Mouse (Mus musculus): ENCODE results near the gene Tgm2.

Tgm2 gene

DNA sequence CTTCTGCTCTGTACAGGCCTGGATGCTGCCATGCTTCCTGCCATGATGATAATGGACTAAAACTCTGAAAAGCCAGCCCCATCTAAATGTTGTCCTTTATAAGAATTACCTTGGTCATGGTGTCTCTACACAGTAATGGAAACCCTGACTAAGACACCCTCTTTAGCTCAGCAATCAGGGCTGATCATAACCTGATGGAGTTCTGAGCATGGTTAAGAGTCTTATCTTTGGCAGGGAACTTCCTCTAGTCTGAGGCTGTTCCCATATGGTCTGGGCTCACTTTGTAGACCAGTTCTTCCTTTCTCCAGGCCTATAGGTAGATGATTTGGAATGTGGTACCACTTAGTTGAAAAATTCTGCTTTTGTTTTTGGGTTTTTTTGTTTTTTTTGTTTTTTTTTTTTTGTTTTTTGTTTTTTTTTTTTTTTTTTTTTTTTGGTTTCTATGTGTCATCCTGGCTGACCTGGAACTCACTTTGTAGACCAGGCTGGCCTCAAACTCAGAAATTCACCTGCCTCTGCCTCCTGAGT is 77.7 kb downstream of the Tgm2 start:
- no peak for DNase-seq (ENCODE audit: low spot score in 2 of 2)

DNA sequence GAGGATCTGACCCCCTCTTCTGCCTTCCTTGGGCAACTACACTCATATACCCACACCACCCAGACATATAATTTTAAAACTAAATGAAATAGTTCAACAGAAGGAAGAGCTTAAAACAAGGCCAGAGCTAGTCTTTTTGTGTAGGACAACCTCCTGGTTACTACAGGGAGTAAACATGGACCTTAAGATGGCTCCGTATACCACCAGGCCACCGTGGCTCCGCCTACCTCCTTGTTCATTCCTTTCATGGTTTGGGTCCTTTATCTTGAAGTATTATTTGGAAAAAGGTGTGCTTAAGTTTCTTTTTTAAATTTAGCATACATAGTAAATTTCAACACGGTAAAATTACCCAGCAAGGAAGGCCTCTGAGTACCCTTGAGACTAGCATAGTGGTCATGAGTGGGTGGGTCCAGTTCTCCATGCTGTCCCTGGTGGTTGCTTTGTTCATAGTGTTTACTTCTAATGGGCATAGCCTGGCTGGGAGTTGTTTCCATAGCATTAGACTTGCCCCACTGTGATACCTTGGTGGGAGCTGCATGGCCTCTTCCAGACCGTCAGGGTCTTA is 78.9 kb downstream of the Tgm2 start:
- DNase-seq (ENCODE audit: low spot score in 2 of 2) = no peak

DNA sequence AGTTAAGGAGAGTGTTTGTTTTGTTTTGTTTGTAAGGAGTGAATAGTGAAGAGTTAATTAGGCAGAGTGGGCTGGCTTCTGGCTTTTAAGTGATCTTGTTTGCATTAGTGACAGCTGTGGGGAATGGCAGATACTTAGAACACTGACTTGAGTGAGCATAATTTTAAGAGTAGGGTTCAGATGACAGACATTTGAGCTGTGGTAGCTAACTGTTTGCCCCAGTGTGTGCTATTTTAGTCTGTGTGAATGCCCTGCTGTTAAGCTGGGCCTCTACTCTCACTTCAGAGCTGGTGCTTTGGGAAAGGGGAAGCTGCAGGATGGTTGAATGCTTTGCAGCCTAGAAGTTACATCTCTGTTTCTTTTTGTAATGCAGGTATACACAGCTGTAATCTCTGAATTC is 79.8 kb downstream of the Tgm2 start:
- DNase-seq (ENCODE audit: low spot score in 2 of 2) = no peak
